ENCODE assay signal across 24 mouse cellular contexts in the genomic region with DNA sequence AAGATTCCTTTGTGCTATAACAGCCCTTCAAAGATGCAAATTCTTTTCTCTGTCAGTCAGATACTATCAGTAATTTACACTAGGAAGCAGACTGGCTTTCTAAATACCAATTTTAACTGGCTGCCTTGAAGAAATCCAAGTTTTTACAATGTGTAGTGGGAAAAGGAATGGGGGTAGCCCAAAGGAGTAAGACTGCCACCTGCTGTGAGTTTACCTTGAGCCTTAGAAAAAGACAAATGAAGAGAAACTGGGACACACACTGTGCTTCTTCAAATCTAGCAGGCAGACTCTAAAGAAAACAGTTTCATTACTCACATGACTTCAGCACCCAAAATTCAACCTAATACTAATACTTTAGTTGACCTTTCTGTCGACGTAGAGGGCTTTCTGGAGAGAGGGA. TPM values are rescaled to one million over a fixed set of nuclear protein-coding genes. Genes with fewer than 3 reads are reported as not detected.
DNase-seq lines count a peak whose midpoint lies in the region; ATAC-seq and TF ChIP-seq lines count a peak whose summit lies in the region.
"Had no signal": no experiment of that assay in that cellular context is flagged by ENCODE, and none has a peak within 500 bp of the region (broad histone marks: within the 10 kb centered on the region; RNA-seq: fewer than 3 reads in every experiment).

No protein-coding gene starts in this region.

- no peaks in the 10 kb centered on the region for H3K27me3 ChIP-seq in embryonic facial prominence, embryonic 12.5 days
- H3K27me3 ChIP-seq in limb, embryonic 13.5 days: no peaks in the 10 kb centered on the region
- H3K27me3 ChIP-seq: heart, embryonic 13.5 days; hindbrain, embryonic 12.5 days had no signal

- no peaks in the 10 kb centered on the region for H3K9me3 ChIP-seq in ES-E14 (ENCODE audit: control insufficient read depth, insufficient read depth, low read depth, low read length)
- no peaks in the 10 kb centered on the region for H3K9me3 ChIP-seq in embryonic facial prominence, embryonic 12.5 days
- H3K9me3 ChIP-seq in limb, embryonic 13.5 days: no peaks in the 10 kb centered on the region
- H3K9me3 ChIP-seq: heart, embryonic 13.5 days; hindbrain, embryonic 12.5 days had no signal

- DNase-seq in frontal cortex, postnatal 10 days (ENCODE audit: low spot score in 2 of 2): no peak
- DNase-seq in ES-E14 (ENCODE audit: low read depth, low spot score): peak; percentile 33
- no peak for DNase-seq in spleen, postnatal 10 days (ENCODE audit: low spot score in 2 of 2)
- no peak for DNase-seq in heart, adult 18-20 months
- DNase-seq in right cerebral cortex, postnatal 36 days (ENCODE audit: low spot score in 2 of 2): no peak
- DNase-seq: adrenal gland, adult 2 months; adrenal gland, postnatal 25 days; B cell, adult 2 months; cerebellum, adult 18-20 months; cerebellum, adult 9-11 months; cerebellum, postnatal 36 days; gastrocnemius, adult 2 months; gastrocnemius, postnatal 25 days; heart, postnatal 36 days had no signal

- 0 out of 2 replicates have a peak, but pooled peaks have one; percentile 14 for ATAC-seq in frontal cortex, adult (ENCODE audit: low TSS enrichment)
- no peak for ATAC-seq in embryonic facial prominence, embryonic 12.5 days (ENCODE audit: insufficient number of reproducible peaks, insufficient read depth, low FRiP score, low TSS enrichment)
- no peak for ATAC-seq in limb, embryonic 13.5 days (ENCODE audit: low FRiP score, low read depth)
- ATAC-seq: CD4-positive, CD25-positive, alpha-beta regulatory T cell, adult 4 months; forebrain, embryonic 16.5 days; hindbrain, embryonic 16.5 days; inflammation-experienced regulatory T-cells, adult 6 months had no signal

- in situ Hi-C loops in ES-E14 (cut with MboI; ENCODE audit: low sequenced_read_pairs in 2 of 2, unreplicated experiment in 2 of 2): no loop called here

- WGBS in embryonic facial prominence, embryonic 12.5 days: 43% methylated on average over 2 of the region's 2 CpGs
- 47% methylated on average over 2 of the region's 2 CpGs for WGBS in limb, embryonic 13.5 days

- H3K4me1 ChIP-seq in ES-E14 (ENCODE audit: control insufficient read depth in 2 of 2, insufficient read depth in 2 of 2, low read length in 2 of 2, poor library complexity in 1 of 2): peaks cover 7 to 11% of the 10 kb centered on the region in 2 experiments; a peak in 3 of 4 replicates
- H3K4me1 ChIP-seq in embryonic facial prominence, embryonic 12.5 days: 0 out of 2 replicates have a peak, but pooled peaks cover 5% of the 10 kb centered on the region
- peaks cover 70% of the 10 kb centered on the region for H3K4me1 ChIP-seq in limb, embryonic 13.5 days
- H3K4me1 ChIP-seq: hindbrain, embryonic 12.5 days had no signal

- H3K27ac ChIP-seq in ES-E14 (ENCODE audit: insufficient read depth, low read depth, low read length, poor library complexity, severe bottlenecking): no peak overlapping the region
- 0 out of 2 replicates have a peak overlapping the region, but pooled peaks have one; percentile 31 for H3K27ac ChIP-seq in embryonic facial prominence, embryonic 12.5 days
- 0 out of 2 replicates have a peak overlapping the region, but pooled peaks have one; percentile 58 for H3K27ac ChIP-seq in limb, embryonic 13.5 days
- H3K27ac ChIP-seq: gastrocnemius, adult 2 months; heart, embryonic 13.5 days; hindbrain, embryonic 12.5 days had no signal

- H3K4me3 ChIP-seq in ES-E14 (ENCODE audit: insufficient read depth in 1 of 2, low read depth in 1 of 2, low read length in 2 of 2, poor library complexity in 1 of 2, severe bottlenecking in 1 of 2): no peak overlapping the region
- no peak overlapping the region for H3K4me3 ChIP-seq in embryonic facial prominence, embryonic 12.5 days
- no peak overlapping the region for H3K4me3 ChIP-seq in limb, embryonic 13.5 days
- H3K4me3 ChIP-seq: gastrocnemius, adult 2 months; heart, embryonic 13.5 days; hindbrain, embryonic 12.5 days had no signal

- H3K4me2 ChIP-seq in embryonic facial prominence, embryonic 12.5 days (replicated peaks): no peak overlapping the region
- no peak overlapping the region for H3K4me2 ChIP-seq in limb, embryonic 13.5 days (replicated peaks)
- H3K4me2 ChIP-seq: heart, embryonic 13.5 days; hindbrain, embryonic 12.5 days had no signal

- no peak overlapping the region for H3K9ac ChIP-seq in ES-E14 (ENCODE audit: insufficient read depth, low read depth, low read length, poor library complexity, severe bottlenecking)
- no peak overlapping the region for H3K9ac ChIP-seq in embryonic facial prominence, embryonic 12.5 days
- no peak overlapping the region for H3K9ac ChIP-seq in limb, embryonic 13.5 days
- H3K9ac ChIP-seq: heart, embryonic 13.5 days; hindbrain, embryonic 12.5 days had no signal

- H3K36me3 ChIP-seq in ES-E14 (ENCODE audit: control insufficient read depth, insufficient read depth, low read length, poor library complexity, severe bottlenecking): no peaks in the 10 kb centered on the region
- H3K36me3 ChIP-seq in embryonic facial prominence, embryonic 12.5 days: no peaks in the 10 kb centered on the region
- H3K36me3 ChIP-seq in limb, embryonic 13.5 days: no peaks in the 10 kb centered on the region
- H3K36me3 ChIP-seq: heart, embryonic 13.5 days; hindbrain, embryonic 12.5 days had no signal

TF ChIP-seq in ES-E14, 5 proteins besides CTCF, POLR2A, EP300 and RAD21:
- TF ChIP-seq MAFK (IDR thresholded peaks at IDR 0.05; ENCODE audit: insufficient read depth, low read depth, low read length) (no peak), CHD2 (IDR thresholded peaks at IDR 0.05; ENCODE audit: low read depth, low read length) (no peak), HCFC1 (IDR thresholded peaks at IDR 0.05; ENCODE audit: borderline replicate concordance, insufficient read depth, low read length) (no peak), ZC3H11A (IDR thresholded peaks at IDR 0.05; ENCODE audit: borderline replicate concordance, low read depth, low read length) (no peak), ZNF384 (IDR thresholded peaks at IDR 0.05; ENCODE audit: low read depth, low read length) (no peak)

RNA-seq across cellular contexts. Expression of a gene that starts 47.4 kb away (rescaled TPM):
- 0.74 and 1.2 TPM in 2 replicates for total RNA-seq in ES-E14 (2012; rRNA removed)
- 8.8 and 10.0 TPM in 2 replicates for polyA plus RNA-seq in embryonic facial prominence, embryonic 12.5 days (2016; fragmentation: Nextera tagmentation; extraction: Ambion mirVana)
- polyA plus RNA-seq in limb, embryonic 13.5 days (2015; fragmentation: Nextera tagmentation; extraction: Ambion mirVana): 16.7 and 20.7 TPM in 2 replicates
- total RNA-seq in heart, adult 18-20 months (2021): 1 to 10 TPM; 2.6 to 3.2 TPM
- total RNA-seq: granulocyte monocyte progenitor cell, adult 5-6 weeks had no signal
